In genomic region chr2:116838538-116839197, GRCm38 (mm10) we compare ENCODE assay signal across 8 mouse cellular contexts. TPM values are rescaled to one million over a fixed set of nuclear protein-coding genes. Genes with fewer than 3 reads are reported as not detected.
DNase-seq lines count a peak whose midpoint lies in the region; ATAC-seq and TF ChIP-seq lines count a peak whose summit lies in the region.

No protein-coding gene starts in this region.

- TF ChIP-seq CTCF in cerebellum, adult 2 months (IDR thresholded peaks at IDR 0.05; ENCODE audit: borderline replicate concordance, insufficient read depth, low read depth, low read length), result peak; percentile 51; the same call in 1 of the 2 replicates
- peak; percentile 85 for TF ChIP-seq CTCF in midbrain, postnatal 0 days (IDR thresholded peaks at IDR 0.05)

- no peak overlapping the region for H3K4me3 ChIP-seq in cerebellum, adult 2 months (replicated peaks; ENCODE audit: insufficient read depth, low read depth, low read length)
- H3K4me3 ChIP-seq in embryonic facial prominence, embryonic 10.5 days, result no peak overlapping the region
- no peak overlapping the region for H3K4me3 ChIP-seq in hindbrain, embryonic 10.5 days
- H3K4me3 ChIP-seq in midbrain, postnatal 0 days (ENCODE audit: low read depth, low read length), result no peak overlapping the region

- no peaks in the 10 kb centered on the region for H3K9me3 ChIP-seq in embryonic facial prominence, embryonic 10.5 days
- H3K9me3 ChIP-seq in hindbrain, embryonic 10.5 days, result no peaks in the 10 kb centered on the region
- no peaks in the 10 kb centered on the region for H3K9me3 ChIP-seq in midbrain, postnatal 0 days (ENCODE audit: low read length)

- no peaks in the 10 kb centered on the region for H3K4me1 ChIP-seq in cerebellum, adult 2 months (ENCODE audit: control insufficient read depth, insufficient read depth, low read length)
- H3K4me1 ChIP-seq in embryonic facial prominence, embryonic 10.5 days, result 0 out of 2 replicates have a peak, but pooled peaks cover 2% of the 10 kb centered on the region
- H3K4me1 ChIP-seq in hindbrain, embryonic 10.5 days (replicated peaks), result peaks cover 6% of the 10 kb centered on the region; the same call in 1 of the 2 replicates
- 0 out of 2 replicates have a peak, but pooled peaks cover 4% of the 10 kb centered on the region for H3K4me1 ChIP-seq in midbrain, postnatal 0 days (ENCODE audit: insufficient read depth, low read length)

- peak; percentile 38; the same call in 1 of the 2 replicates for ATAC-seq in midbrain, postnatal 0 days (ENCODE audit: low FRiP score)

- whole genome bisulfite sequencing in cerebellum, adult 2 months, result 41% methylated on average over 8 of the region's 8 CpGs
- 45% methylated on average over 8 of the region's 8 CpGs for WGBS in embryonic facial prominence, embryonic 10.5 days
- 44% methylated on average over 8 of the region's 8 CpGs for WGBS in hindbrain, embryonic 10.5 days
- WGBS in midbrain, postnatal 0 days, result 24% methylated on average over 8 of the region's 8 CpGs

- TF ChIP-seq POLR2A in cerebellum, adult 2 months (IDR thresholded peaks at IDR 0.05; ENCODE audit: borderline replicate concordance, insufficient read depth, low read length), result no peak

- peak; percentile 12 to 18 for DNase-seq in cerebellum, adult 2 months
- DNase-seq in cerebellum, adult 11-12 months, result no peak
- peak; percentile 0 for DNase-seq in MEL-GATA-1-ER (ENCODE audit: extremely low read depth, low read depth)
- DNase-seq in embryonic facial prominence, embryonic 10.5 days (ENCODE audit: low spot score), result peak; percentile 51
- DNase-seq in hindbrain, embryonic 10.5 days (ENCODE audit: low spot score), result peak; percentile 27
- peak; percentile 22 to 43 for DNase-seq in layer of hippocampus, postnatal 14 days (ENCODE audit: low spot score in 2 of 2)
- peak; percentile 78 for DNase-seq in midbrain, postnatal 0 days (ENCODE audit: low spot score)
- DNase-seq in B cell, adult 2 months, result no peak

- peak overlapping the region; percentile 38 for H3K4me2 ChIP-seq in midbrain, postnatal 0 days (ENCODE audit: low read depth, low read length, poor library complexity, severe bottlenecking)

- no peaks in the 10 kb centered on the region for H3K36me3 ChIP-seq in embryonic facial prominence, embryonic 10.5 days (replicated peaks)
- H3K36me3 ChIP-seq in hindbrain, embryonic 10.5 days, result no peaks in the 10 kb centered on the region
- H3K36me3 ChIP-seq in midbrain, postnatal 0 days (ENCODE audit: insufficient read depth, low read length), result no peaks in the 10 kb centered on the region

- no peak overlapping the region for H3K9ac ChIP-seq in midbrain, postnatal 0 days (replicated peaks; ENCODE audit: low read length, poor library complexity, severe bottlenecking)

- no peak overlapping the region for H3K27ac ChIP-seq in cerebellum, adult 2 months (ENCODE audit: insufficient read depth, low read length)
- H3K27ac ChIP-seq in embryonic facial prominence, embryonic 10.5 days (replicated peaks), result no peak overlapping the region
- no peak overlapping the region for H3K27ac ChIP-seq in hindbrain, embryonic 10.5 days
- H3K27ac ChIP-seq in midbrain, postnatal 0 days (ENCODE audit: low read depth, low read length), result no peak overlapping the region

- no peaks in the 10 kb centered on the region for H3K27me3 ChIP-seq in cerebellum, adult 2 months (ENCODE audit: control insufficient read depth, insufficient read depth, low read length)
- no peaks in the 10 kb centered on the region for H3K27me3 ChIP-seq in embryonic facial prominence, embryonic 10.5 days (replicated peaks; ENCODE audit: low read depth, poor library complexity, severe bottlenecking)
- H3K27me3 ChIP-seq in hindbrain, embryonic 10.5 days (ENCODE audit: insufficient read depth, poor library complexity, severe bottlenecking), result no peaks in the 10 kb centered on the region
- H3K27me3 ChIP-seq in midbrain, postnatal 0 days (ENCODE audit: insufficient read depth, low read length), result no peaks in the 10 kb centered on the region

RNA-seq across cellular contexts. Expression of gene Tmco5, which starts 39.8 kb away (rescaled TPM):
- polyA plus RNA-seq in cerebellum, adult 2 months (2012; rRNA removed), result not detected in 2 replicates
- not detected in 2 replicates for polyA plus RNA-seq in embryonic facial prominence, embryonic 10.5 days (2016; fragmentation: Nextera tagmentation; extraction: Ambion mirVana)
- polyA plus RNA-seq in hindbrain, embryonic 10.5 days (2016; fragmentation: Nextera tagmentation; extraction: Ambion mirVana), result not detected in 2 replicates
- total RNA-seq in layer of hippocampus, postnatal 14 days (2021), result 1 to 10 TPM in 1 of 2 experiments, under 1 TPM in 1; 0.99 to 1.7 TPM
- not detected in 2 replicates for total RNA-seq in midbrain, postnatal 0 days (2014; rRNA removed)
- not detected in 2 replicates for polyA plus RNA-seq in midbrain, postnatal 0 days (2015; fragmentation: Nextera tagmentation; extraction: Ambion mirVana)

Comparison
In these comparisons a context has a peak if more than half of its experiments do, and no peak if none do; other contexts are left out.
1. DNase-seq: peak in cerebellum, adult 2 months (2 of 2), MEL-GATA-1-ER (single experiment), embryonic facial prominence, embryonic 10.5 days (single experiment), hindbrain, embryonic 10.5 days (single experiment), layer of hippocampus, postnatal 14 days (2 of 2) and midbrain, postnatal 0 days (single experiment); none in cerebellum, adult 11-12 months (single experiment) and B cell, adult 2 months (0 of 2).